Comparison of ENCODE assay signal across 39 mouse cellular contexts in the genomic region with DNA sequence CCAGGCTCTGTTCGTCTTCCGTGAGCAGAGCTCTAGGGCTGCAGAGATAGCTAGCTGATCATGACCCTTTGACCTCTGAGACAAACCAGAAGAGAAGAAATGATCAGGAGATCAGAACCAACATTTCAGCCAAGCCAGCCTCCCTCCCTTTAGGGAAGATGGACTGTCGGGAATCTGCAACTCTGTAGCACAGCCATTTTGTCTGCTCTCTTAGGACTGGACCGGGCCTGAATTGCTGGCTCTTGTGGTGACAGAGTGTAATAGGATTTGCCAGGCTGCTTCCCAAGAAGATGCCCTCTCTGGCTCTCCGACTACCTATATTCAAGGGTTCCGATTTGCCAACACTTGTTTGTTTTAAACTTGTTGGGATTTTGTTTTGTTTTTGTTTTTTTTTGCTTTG. TPM values are rescaled to one million over a fixed set of nuclear protein-coding genes. Genes with fewer than 3 reads are reported as not detected.
"Had no signal": no experiment of that assay in that cellular context is flagged by ENCODE, and none has a peak within 500 bp of the region (broad histone marks: within the 10 kb centered on the region; RNA-seq: fewer than 3 reads in every experiment).

No protein-coding gene starts in this region.

- H3K9me3 ChIP-seq: hindbrain, embryonic 10.5 days; hindbrain, embryonic 12.5 days; intestine, embryonic 15.5 days; limb, embryonic 13.5 days; limb, embryonic 15.5 days; liver, embryonic 12.5 days had no signal

- H3K27me3 ChIP-seq: hindbrain, embryonic 12.5 days; intestine, embryonic 15.5 days; limb, embryonic 13.5 days; limb, embryonic 15.5 days; liver, embryonic 12.5 days had no signal

- DNase-seq: gastrocnemius, adult 2 months; gastrocnemius, postnatal 10 days; gastrocnemius, postnatal 25 days; heart, adult 18-20 months; heart, postnatal 4 days; kidney, adult 18-20 months; kidney, adult 8-10 months; kidney, postnatal 10 days; kidney, postnatal 25 days; kidney, postnatal 4 days; left cerebral cortex, postnatal 4 days had no signal

- H3K9ac ChIP-seq: hindbrain, embryonic 12.5 days; hindbrain, embryonic 14.5 days; intestine, embryonic 15.5 days; limb, embryonic 13.5 days; limb, embryonic 15.5 days; liver, embryonic 12.5 days; liver, embryonic 14.5 days had no signal

- ATAC-seq: hindbrain, embryonic 16.5 days; inflammation-experienced regulatory T-cells, adult 6 months; intestine, postnatal 0 days; liver, embryonic 12.5 days had no signal

- H3K27ac ChIP-seq: gastrocnemius, adult 2 months; hindbrain, embryonic 12.5 days; hindbrain, embryonic 14.5 days; intestine, embryonic 15.5 days; layer of hippocampus, adult 2 months; limb, embryonic 13.5 days; limb, embryonic 15.5 days; liver, embryonic 12.5 days; liver, embryonic 14.5 days had no signal

- H3K4me3 ChIP-seq: gastrocnemius, adult 2 months; hindbrain, embryonic 10.5 days; hindbrain, embryonic 12.5 days; intestine, embryonic 15.5 days; layer of hippocampus, adult 2 months; limb, embryonic 13.5 days; limb, embryonic 15.5 days; liver, embryonic 12.5 days had no signal

- H3K4me2 ChIP-seq: hindbrain, embryonic 12.5 days; hindbrain, embryonic 14.5 days; intestine, embryonic 15.5 days; limb, embryonic 13.5 days; limb, embryonic 15.5 days; liver, embryonic 12.5 days had no signal

RNA-seq across cellular contexts. Expression of a gene that starts 24.1 kb away (rescaled TPM):
- total RNA-seq: granulocyte monocyte progenitor cell, adult 5-6 weeks had no signal
- polyA plus RNA-seq: inflammation-experienced regulatory T-cells, adult 6 months had no signal

RNA-seq across cellular contexts. Expression of a gene that starts 34.2 kb away (rescaled TPM):
- total RNA-seq: gastrocnemius, adult 2 months; gastrocnemius, postnatal 25 days; granulocyte monocyte progenitor cell, adult 5-6 weeks; liver, adult 2 months had no signal
- polyA plus RNA-seq: liver, adult 2 months had no signal

RNA-seq across cellular contexts. Expression of a gene that starts 48.7 kb away (rescaled TPM):
- total RNA-seq: gastrocnemius, adult 2 months; gastrocnemius, postnatal 10 days; gastrocnemius, postnatal 25 days; gastrocnemius, postnatal 4 days; granulocyte monocyte progenitor cell, adult 5-6 weeks; heart, adult 18-20 months; heart, postnatal 25 days; heart, postnatal 4 days; layer of hippocampus, adult 2 months; layer of hippocampus, postnatal 10 days; layer of hippocampus, postnatal 25 days; left cerebral cortex, adult 18-20 months; left cerebral cortex, adult 8-10 months; left cerebral cortex, postnatal 10 days; left cerebral cortex, postnatal 25 days; left cerebral cortex, postnatal 4 days; liver, adult 2 months had no signal
- polyA plus RNA-seq: heart, embryonic 14.5 days; heart, postnatal 0 days; hindbrain, embryonic 10.5 days; hindbrain, embryonic 12.5 days; hindbrain, embryonic 14.5 days; hindbrain, embryonic 16.5 days; inflammation-experienced regulatory T-cells, adult 6 months; kidney, embryonic 14.5 days; kidney, embryonic 16.5 days; limb, embryonic 11.5 days; limb, embryonic 13.5 days; liver, adult 2 months; liver, embryonic 12.5 days; liver, embryonic 14.5 days; liver, embryonic 16.5 days had no signal
